ENCODE assay signal across 8 mouse cellular contexts in the genomic region with DNA sequence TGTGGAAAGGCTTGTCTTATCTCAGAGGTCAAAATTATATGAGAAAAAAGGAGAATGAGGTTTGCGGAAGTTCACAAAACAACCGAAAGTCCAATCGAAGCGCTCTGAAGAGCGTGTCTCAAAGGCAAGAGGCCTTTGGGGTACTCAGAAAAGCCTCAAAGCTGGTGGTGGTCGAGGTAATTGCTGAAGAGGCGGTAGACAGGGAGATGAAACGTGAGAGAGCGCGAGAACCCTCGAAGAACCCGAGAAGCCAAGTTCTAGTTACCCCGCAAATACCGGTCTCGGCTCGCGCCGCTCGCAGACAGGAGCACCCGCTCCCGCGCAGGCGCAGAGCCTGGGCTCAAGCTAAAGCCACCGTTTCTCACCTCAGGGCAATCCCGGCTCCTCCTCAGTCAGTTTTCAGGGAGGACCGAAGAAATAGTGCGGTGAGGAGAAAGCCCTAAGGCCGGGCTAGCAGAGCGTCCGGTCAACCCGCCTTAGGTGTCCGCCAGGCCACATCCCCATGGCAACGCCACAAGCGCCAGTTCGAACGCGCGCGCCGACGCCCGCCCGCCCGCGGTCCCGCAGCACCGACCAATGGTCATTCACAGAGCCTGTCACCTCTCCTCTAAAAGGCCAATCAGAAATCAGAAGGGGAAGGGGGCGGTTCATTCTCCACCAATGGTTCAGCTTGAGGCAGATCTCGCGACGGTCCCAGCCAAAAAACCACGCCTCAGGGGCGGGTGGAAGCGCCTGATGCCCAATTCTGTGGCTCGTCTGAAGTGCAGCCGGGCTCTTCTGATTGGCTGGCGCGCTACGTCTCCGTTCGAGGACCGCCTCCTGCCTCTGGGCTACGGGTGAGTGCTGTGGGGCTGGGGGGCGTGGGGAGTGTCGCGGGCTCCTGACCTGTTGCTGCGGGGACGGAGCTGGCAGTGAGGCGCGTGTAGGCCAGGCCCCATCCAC. TPM values are rescaled to one million over a fixed set of nuclear protein-coding genes. Genes with fewer than 3 reads are reported as not detected.
DNase-seq lines count a peak whose midpoint lies in the region; ATAC-seq lines count a peak whose summit lies in the region.

A gene (minus strand): TSS at position 543 of the 942 bp plus-strand sequence.
A gene (plus strand): TSS at position 807 of the 942 bp plus-strand sequence.

- ATAC-seq in heart, embryonic 13.5 days (ENCODE audit: extremely low read depth, insufficient number of reproducible peaks, low FRiP score, low TSS enrichment), result peak; percentile 97
- ATAC-seq in liver, embryonic 12.5 days, result peak; percentile 96
- peak; percentile 98 for ATAC-seq in stomach, embryonic 15.5 days (ENCODE audit: insufficient read depth, low FRiP score, low read depth)

- H3K9ac ChIP-seq in heart, embryonic 13.5 days, result peak within 1 kb of the TSS; percentile 89
- H3K9ac ChIP-seq in liver, embryonic 12.5 days, result peak within 1 kb of the TSS; percentile 85
- H3K9ac ChIP-seq in stomach, embryonic 15.5 days, result peak within 1 kb of the TSS; percentile 59

- peak; percentile 99 for DNase-seq in CD4-positive, CD25-positive, alpha-beta regulatory T cell, adult 2 months (ENCODE audit: low read depth, low spot score)
- peak; percentile 90 for DNase-seq in fat pad, adult 2 months (ENCODE audit: extremely low read depth, low read depth, low spot score)
- DNase-seq in kidney, postnatal 10 days, result peak; percentile 98
- peak; percentile 98 to 99 for DNase-seq in natural killer cell, adult 2 months (ENCODE audit: low spot score in 2 of 2)

- H3K4me2 ChIP-seq in heart, embryonic 13.5 days, result peak within 1 kb of the TSS; percentile 82
- peak within 1 kb of the TSS; percentile 79 for H3K4me2 ChIP-seq in liver, embryonic 12.5 days
- H3K4me2 ChIP-seq in stomach, embryonic 15.5 days, result peak within 1 kb of the TSS; percentile 69

- no peak within 1 kb of the TSS for H3K27ac ChIP-seq in brown adipose tissue, adult 24 weeks (replicated peaks; ENCODE audit: low read depth, low read length)
- peak within 1 kb of the TSS; percentile 75 for H3K27ac ChIP-seq in heart, embryonic 13.5 days (replicated peaks)
- H3K27ac ChIP-seq in liver, embryonic 12.5 days, result peak within 1 kb of the TSS; percentile 90
- peak within 1 kb of the TSS; percentile 75 for H3K27ac ChIP-seq in stomach, embryonic 15.5 days

- no peaks in the 10 kb centered on the region for H3K9me3 ChIP-seq in heart, embryonic 13.5 days
- no peaks in the 10 kb centered on the region for H3K9me3 ChIP-seq in liver, embryonic 12.5 days (replicated peaks)
- no peaks in the 10 kb centered on the region for H3K9me3 ChIP-seq in stomach, embryonic 15.5 days

- H3K36me3 ChIP-seq in heart, embryonic 13.5 days, result no peaks in the 10 kb centered on the region
- peaks cover 26% of the 10 kb centered on the region for H3K36me3 ChIP-seq in liver, embryonic 12.5 days
- H3K36me3 ChIP-seq in stomach, embryonic 15.5 days, result no peaks in the 10 kb centered on the region

- under 1% methylated on average over 70 of the region's 70 CpGs for WGBS in heart, embryonic 13.5 days
- under 1% methylated on average over 70 of the region's 70 CpGs for WGBS in liver, embryonic 12.5 days (ENCODE audit: insufficient replicate concordance)
- under 1% methylated on average over 70 of the region's 70 CpGs for WGBS in stomach, embryonic 15.5 days

- no peaks in the 10 kb centered on the region; the same call in 1 of the 2 replicates for H3K4me1 ChIP-seq in brown adipose tissue, adult 24 weeks (ENCODE audit: control insufficient read depth, insufficient read depth, insufficient read length, low read length)
- peaks cover 27% of the 10 kb centered on the region for H3K4me1 ChIP-seq in heart, embryonic 13.5 days
- peaks cover 30% of the 10 kb centered on the region for H3K4me1 ChIP-seq in liver, embryonic 12.5 days
- peaks cover 10% of the 10 kb centered on the region for H3K4me1 ChIP-seq in stomach, embryonic 15.5 days

- peak within 1 kb of the TSS; percentile 72 for H3K4me3 ChIP-seq in brown adipose tissue, adult 24 weeks (ENCODE audit: insufficient read depth, low read depth, low read length)
- H3K4me3 ChIP-seq in heart, embryonic 13.5 days, result peak within 1 kb of the TSS; percentile 70
- H3K4me3 ChIP-seq in liver, embryonic 12.5 days, result peak within 1 kb of the TSS; percentile 86
- peak within 1 kb of the TSS; percentile 85 for H3K4me3 ChIP-seq in stomach, embryonic 15.5 days (replicated peaks)

- H3K27me3 ChIP-seq in heart, embryonic 13.5 days (replicated peaks), result no peaks in the 10 kb centered on the region
- no peaks in the 10 kb centered on the region for H3K27me3 ChIP-seq in liver, embryonic 12.5 days (replicated peaks)
- H3K27me3 ChIP-seq in stomach, embryonic 15.5 days (replicated peaks), result no peaks in the 10 kb centered on the region

RNA-seq across cellular contexts. Expression of the first gene that starts in this region (rescaled TPM):
- 0.55 TPM in 1 of 2 replicates, not detected in the other for polyA plus RNA-seq in brown adipose tissue, adult 24 weeks (2012; ENCODE audit: insufficient read depth, insufficient read length, missing spikeins)
- 3.4 and 4.2 TPM in 2 replicates for polyA plus RNA-seq in heart, embryonic 13.5 days (2015; fragmentation: Nextera tagmentation; extraction: Ambion mirVana)
- 9.0 and 9.5 TPM in 2 replicates for polyA plus RNA-seq in liver, embryonic 12.5 days (2016; fragmentation: Nextera tagmentation; extraction: Ambion mirVana)
- 5.5 and 6.1 TPM in 2 replicates for polyA plus RNA-seq in stomach, embryonic 15.5 days (2015; fragmentation: Nextera tagmentation; extraction: Ambion mirVana)

RNA-seq across cellular contexts. Expression of the second gene that starts in this region (rescaled TPM):
- polyA plus RNA-seq in brown adipose tissue, adult 24 weeks (2012; ENCODE audit: insufficient read depth, insufficient read length, missing spikeins), result 60.1 and 71.7 TPM in 2 replicates
- polyA plus RNA-seq in heart, embryonic 13.5 days (2015; fragmentation: Nextera tagmentation; extraction: Ambion mirVana), result 39.6 and 43.1 TPM in 2 replicates
- polyA plus RNA-seq in liver, embryonic 12.5 days (2016; fragmentation: Nextera tagmentation; extraction: Ambion mirVana), result 30.9 and 31.7 TPM in 2 replicates
- 48.0 and 55.7 TPM in 2 replicates for polyA plus RNA-seq in stomach, embryonic 15.5 days (2015; fragmentation: Nextera tagmentation; extraction: Ambion mirVana)
